Mouse (Mus musculus): ENCODE data around the gene Arl4c. TPM values are rescaled to one million over a fixed set of nuclear protein-coding genes. Genes with fewer than 3 reads are reported as not detected.

Arl4c gene
- polyA plus RNA-seq, 2 experiments = 0.27 to 0.76 TPM

DNA sequence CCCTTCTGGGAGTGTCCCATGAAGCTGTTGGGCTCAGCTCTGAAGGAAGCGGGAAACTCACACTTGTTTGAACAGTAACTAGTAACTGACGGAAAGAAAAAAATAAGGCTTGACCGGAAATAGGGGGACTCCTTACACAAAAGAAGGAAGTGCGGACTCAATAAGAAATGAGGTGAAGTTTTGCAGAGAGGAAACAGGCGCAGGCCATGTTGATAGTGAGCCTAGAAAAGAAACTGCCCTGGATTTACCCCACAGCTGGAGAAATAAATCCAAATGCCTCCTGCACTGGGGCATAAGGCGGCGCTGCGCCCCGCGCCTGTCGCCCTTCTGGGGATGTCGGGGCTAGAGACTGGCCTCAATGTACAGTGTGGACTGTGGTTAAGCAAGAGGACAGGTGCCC is 66.4 kb downstream of the Arl4c start:
- DNase-seq (ENCODE audit: low read depth in 3 of 3, low spot score in 3 of 3) (no peak), ATAC-seq (ENCODE audit: insufficient read depth) (no peak)
- peaks cover 0 to 9% of the 10 kb centered on the region in 2 experiments; a peak in 1 of 4 replicates for H3K4me1 ChIP-seq (replicated peaks; ENCODE audit: control insufficient read depth in 2 of 2, insufficient read depth in 2 of 2, low read length in 1 of 2)
- WGBS (ENCODE audit: insufficient replicate concordance) = 21% methylated on average over 12 of the region's 12 CpGs
- no peak overlapping the region for H3K9ac ChIP-seq (replicated peaks)
- H3K9me3 ChIP-seq (ENCODE audit: control insufficient read depth, low read length) = no peaks in the 10 kb centered on the region
- H3K27me3 ChIP-seq (ENCODE audit: control insufficient read depth, insufficient read depth, low read length) = no peaks in the 10 kb centered on the region
- H3K36me3 ChIP-seq (replicated peaks; ENCODE audit: control insufficient read depth, insufficient read depth, low read depth) = no peaks in the 10 kb centered on the region
- H3K4me3 ChIP-seq (ENCODE audit: insufficient read depth in 1 of 2, low read depth in 2 of 2, low read length in 2 of 2) = no peak overlapping the region
- TF ChIP-seq CTCF (IDR thresholded peaks at IDR 0.05; ENCODE audit: low read depth) = peak; percentile 13; the same call in 1 of the 2 replicates
- TF ChIP-seq EP300 (IDR thresholded peaks at IDR 0.05; ENCODE audit: low read depth) = no peak
- no peak overlapping the region for H3K27ac ChIP-seq
- no peak overlapping the region for H3K4me2 ChIP-seq (ENCODE audit: low read depth)

GRCm38 (mm10) chr1:88632851-88633250 is 69.2 kb downstream of the Arl4c start:
- DNase-seq (ENCODE audit: low read depth in 3 of 3, low spot score in 3 of 3) = no peak
- Histone ChIP-seq H3K9ac (replicated peaks) (no peak overlapping the region), H3K27ac (no peak overlapping the region), H3K4me2 (ENCODE audit: low read depth) (no peak overlapping the region), H3K36me3 (replicated peaks; ENCODE audit: control insufficient read depth, insufficient read depth, low read depth) (no peaks in the 10 kb centered on the region), H3K27me3 (ENCODE audit: control insufficient read depth, insufficient read depth, low read length) (no peaks in the 10 kb centered on the region), H3K4me3 (ENCODE audit: insufficient read depth in 1 of 2, low read depth in 2 of 2, low read length in 2 of 2) (no peak overlapping the region), H3K9me3 (ENCODE audit: control insufficient read depth, low read length) (no peaks in the 10 kb centered on the region), H3K4me1 (replicated peaks; ENCODE audit: control insufficient read depth in 2 of 2, insufficient read depth in 2 of 2, low read length in 1 of 2) (peaks cover 0 to 9% of the 10 kb centered on the region in 2 experiments; a peak in 1 of 4 replicates)
- ATAC-seq (ENCODE audit: insufficient read depth) = no peak
- 59% methylated on average over 6 of the region's 6 CpGs for WGBS (ENCODE audit: insufficient replicate concordance)
- TF ChIP-seq EP300 (IDR thresholded peaks at IDR 0.05; ENCODE audit: low read depth) (no peak), CTCF (IDR thresholded peaks at IDR 0.05; ENCODE audit: low read depth) (no peak)

- Histone ChIP-seq H3K36me3 (replicated peaks; ENCODE audit: control insufficient read depth, insufficient read depth, low read depth) (no peaks in the 10 kb centered on the region), H3K9me3 (ENCODE audit: control insufficient read depth, low read length) (no peaks in the 10 kb centered on the region), H3K27ac (no peak overlapping the region), H3K9ac (replicated peaks) (no peak overlapping the region), H3K4me2 (ENCODE audit: low read depth) (no peak overlapping the region), H3K27me3 (ENCODE audit: control insufficient read depth, insufficient read depth, low read length) (no peaks in the 10 kb centered on the region), H3K4me1 (replicated peaks; ENCODE audit: control insufficient read depth in 2 of 2, insufficient read depth in 2 of 2, low read length in 1 of 2) (peaks cover 0 to 3% of the 10 kb centered on the region in 2 experiments; a peak in 1 of 4 replicates), H3K4me3 (ENCODE audit: insufficient read depth in 1 of 2, low read depth in 2 of 2, low read length in 2 of 2) (no peak overlapping the region)
- no peak for DNase-seq (ENCODE audit: low read depth in 3 of 3, low spot score in 3 of 3)
- TF ChIP-seq EP300 (IDR thresholded peaks at IDR 0.05; ENCODE audit: low read depth) (no peak), CTCF (IDR thresholded peaks at IDR 0.05; ENCODE audit: low read depth) (no peak)
- WGBS (ENCODE audit: insufficient replicate concordance) = 32% methylated on average over 2 of the region's 2 CpGs
- no peak for ATAC-seq (ENCODE audit: insufficient read depth)
Measured at GRCm38 (mm10) chr1:88629966-88630488, 72.0 kb downstream of the Arl4c start.

GRCm38 (mm10) chr1:88625190-88625589 is 76.8 kb downstream of the Arl4c start:
- no peaks in the 10 kb centered on the region for H3K9me3 ChIP-seq (ENCODE audit: control insufficient read depth, low read length)
- TF ChIP-seq EP300 (IDR thresholded peaks at IDR 0.05; ENCODE audit: low read depth) (no peak), CTCF (IDR thresholded peaks at IDR 0.05; ENCODE audit: low read depth) (no peak)
- WGBS (ENCODE audit: insufficient replicate concordance) = 28% methylated on average over 1 of the region's 1 CpGs
- H3K4me1 ChIP-seq (replicated peaks; ENCODE audit: control insufficient read depth in 2 of 2, insufficient read depth in 2 of 2, low read length in 1 of 2) = no peaks in the 10 kb centered on the region
- no peak overlapping the region for H3K4me3 ChIP-seq (ENCODE audit: insufficient read depth in 1 of 2, low read depth in 2 of 2, low read length in 2 of 2)
- H3K36me3 ChIP-seq (replicated peaks; ENCODE audit: control insufficient read depth, insufficient read depth, low read depth) = no peaks in the 10 kb centered on the region
- no peak overlapping the region for H3K9ac ChIP-seq (replicated peaks)
- ATAC-seq (ENCODE audit: insufficient read depth) (no peak), DNase-seq (ENCODE audit: low read depth in 3 of 3, low spot score in 3 of 3) (no peak)
- H3K4me2 ChIP-seq (ENCODE audit: low read depth) = no peak overlapping the region
- H3K27ac ChIP-seq = no peak overlapping the region
- H3K27me3 ChIP-seq (ENCODE audit: control insufficient read depth, insufficient read depth, low read length) = no peaks in the 10 kb centered on the region

DNA sequence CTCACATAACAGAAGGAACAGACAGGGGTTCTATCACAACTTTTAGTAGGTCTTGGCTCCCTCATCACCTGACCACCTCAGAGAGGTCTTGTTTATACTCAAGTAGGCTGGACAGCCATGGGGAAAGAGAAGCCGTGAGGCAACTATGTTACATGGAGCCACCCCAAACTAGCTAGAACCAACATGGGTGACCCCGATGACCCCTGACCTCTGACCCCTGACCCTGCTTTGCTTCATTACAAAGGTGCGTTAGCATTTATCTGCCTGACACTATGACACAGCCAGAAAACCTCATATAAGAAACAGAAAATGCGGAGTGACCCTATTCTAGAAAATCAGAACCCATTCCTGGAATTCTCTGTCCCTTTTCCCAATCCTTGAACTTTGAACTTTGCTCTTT is 77.6 kb downstream of the Arl4c start:
- Histone ChIP-seq H3K9ac (replicated peaks) (no peak overlapping the region), H3K4me2 (ENCODE audit: low read depth) (no peak overlapping the region), H3K4me3 (ENCODE audit: insufficient read depth in 1 of 2, low read depth in 2 of 2, low read length in 2 of 2) (no peak overlapping the region), H3K4me1 (replicated peaks; ENCODE audit: control insufficient read depth in 2 of 2, insufficient read depth in 2 of 2, low read length in 1 of 2) (no peaks in the 10 kb centered on the region), H3K9me3 (ENCODE audit: control insufficient read depth, low read length) (no peaks in the 10 kb centered on the region), H3K27ac (no peak overlapping the region), H3K36me3 (replicated peaks; ENCODE audit: control insufficient read depth, insufficient read depth, low read depth) (no peaks in the 10 kb centered on the region), H3K27me3 (ENCODE audit: control insufficient read depth, insufficient read depth, low read length) (no peaks in the 10 kb centered on the region)
- TF ChIP-seq EP300 (IDR thresholded peaks at IDR 0.05; ENCODE audit: low read depth) (no peak), CTCF (IDR thresholded peaks at IDR 0.05; ENCODE audit: low read depth) (no peak)
- ATAC-seq (ENCODE audit: insufficient read depth) (no peak), DNase-seq (ENCODE audit: low read depth in 3 of 3, low spot score in 3 of 3) (no peak)
- WGBS (ENCODE audit: insufficient replicate concordance) = 68% methylated on average over 4 of the region's 4 CpGs

Data from liver, embryonic 14.5 days (tissue).